Mouse (Mus musculus): ENCODE measurements around the gene Adamts8. TPM values are rescaled to one million over a fixed set of nuclear protein-coding genes. Genes with fewer than 3 reads are reported as not detected.

Adamts8 gene
- 1.7 and 2.4 TPM in 2 replicates for polyA plus RNA-seq (2015; fragmentation: Nextera tagmentation; extraction: Ambion mirVana)

GRCm38 (mm10) chr9:30942512-30943313, at the start of gene Adamts8:
Gene Adamts8 (plus strand): TSS chr9:30942562.
- peak; percentile 90 for ATAC-seq (replicated peaks)
- peaks cover 39% of the 10 kb centered on the region for H3K27me3 ChIP-seq (replicated peaks)

GRCm38 (mm10) chr9:30895618-30896017, 46.7 kb upstream of the Adamts8 start:
- Histone ChIP-seq H3K4me3 (no peak overlapping the region), H3K9ac (no peak overlapping the region), H3K27ac (no peak overlapping the region), H3K36me3 (replicated peaks) (no peaks in the 10 kb centered on the region), H3K4me2 (no peak overlapping the region), H3K27me3 (replicated peaks) (no peaks in the 10 kb centered on the region), H3K4me1 (peaks cover 3% of the 10 kb centered on the region; the same call in 1 of the 2 replicates), H3K9me3 (no peaks in the 10 kb centered on the region)
- 75% methylated on average over 3 of the region's 3 CpGs for WGBS
- ATAC-seq (replicated peaks) = no peak

More at GRCm38 (mm10) chr9:30942512-30943313, at the start of gene Adamts8:
- peaks cover 19% of the 10 kb centered on the region for H3K4me1 ChIP-seq
- peak within 1 kb of the TSS; percentile 67 for H3K9ac ChIP-seq
- WGBS = under 1% methylated on average over 96 of the region's 96 CpGs
- H3K36me3 ChIP-seq (replicated peaks) = no peaks in the 10 kb centered on the region
- peak within 1 kb of the TSS; percentile 78 for H3K4me3 ChIP-seq
- H3K27ac ChIP-seq = peak within 1 kb of the TSS; percentile 63; the same call in 1 of the 2 replicates
- no peaks in the 10 kb centered on the region for H3K9me3 ChIP-seq
- peak within 1 kb of the TSS; percentile 98 for H3K4me2 ChIP-seq

GRCm38 (mm10) chr9:30896752-30897151, 45.6 kb upstream of the Adamts8 start:
- 58% methylated on average over 5 of the region's 5 CpGs for WGBS
- H3K27me3 ChIP-seq (replicated peaks) = no peaks in the 10 kb centered on the region
- H3K4me2 ChIP-seq = no peak overlapping the region
- 0 out of 2 replicates have a peak, but pooled peaks have one; percentile 30 for ATAC-seq (replicated peaks)
- peaks cover 3% of the 10 kb centered on the region; the same call in 1 of the 2 replicates for H3K4me1 ChIP-seq
- H3K4me3 ChIP-seq = no peak overlapping the region
- H3K36me3 ChIP-seq (replicated peaks) = no peaks in the 10 kb centered on the region
- H3K9me3 ChIP-seq = no peaks in the 10 kb centered on the region
- H3K27ac ChIP-seq = no peak overlapping the region
- no peak overlapping the region for H3K9ac ChIP-seq

GRCm38 (mm10) chr9:30897169-30897568, 45.2 kb upstream of the Adamts8 start:
- no peak overlapping the region for H3K4me3 ChIP-seq
- no peaks in the 10 kb centered on the region for H3K36me3 ChIP-seq (replicated peaks)
- H3K27ac ChIP-seq = no peak overlapping the region
- no peak overlapping the region for H3K4me2 ChIP-seq
- H3K9ac ChIP-seq = no peak overlapping the region
- WGBS = 83% methylated on average over 2 of the region's 2 CpGs
- H3K27me3 ChIP-seq (replicated peaks) = no peaks in the 10 kb centered on the region
- ATAC-seq (replicated peaks) = no peak
- no peaks in the 10 kb centered on the region for H3K9me3 ChIP-seq
- peaks cover 3% of the 10 kb centered on the region; the same call in 1 of the 2 replicates for H3K4me1 ChIP-seq

- WGBS = 95% methylated on average over 19 of the region's 19 CpGs
- H3K9ac ChIP-seq = no peak overlapping the region
- no peak overlapping the region for H3K4me3 ChIP-seq
- H3K9me3 ChIP-seq = no peaks in the 10 kb centered on the region
- no peaks in the 10 kb centered on the region for H3K4me1 ChIP-seq
- ATAC-seq (replicated peaks) = no peak
- H3K36me3 ChIP-seq (replicated peaks) = no peaks in the 10 kb centered on the region
- H3K4me2 ChIP-seq = no peak overlapping the region
- no peak overlapping the region for H3K27ac ChIP-seq
- no peaks in the 10 kb centered on the region for H3K27me3 ChIP-seq (replicated peaks)
Measured at GRCm38 (mm10) chr9:30902152-30902551, 40.2 kb upstream of the Adamts8 start.

GRCm38 (mm10) chr9:30902641-30903040, 39.7 kb upstream of the Adamts8 start:
- H3K27ac ChIP-seq = no peak overlapping the region
- no peaks in the 10 kb centered on the region for H3K9me3 ChIP-seq
- no peak overlapping the region for H3K4me3 ChIP-seq
- 96% methylated on average over 7 of the region's 7 CpGs for whole genome bisulfite sequencing
- no peak for ATAC-seq (replicated peaks)
- H3K4me2 ChIP-seq = no peak overlapping the region
- H3K4me1 ChIP-seq = no peaks in the 10 kb centered on the region
- no peak overlapping the region for H3K9ac ChIP-seq
- no peaks in the 10 kb centered on the region for H3K27me3 ChIP-seq (replicated peaks)
- H3K36me3 ChIP-seq (replicated peaks) = no peaks in the 10 kb centered on the region

- Histone ChIP-seq H3K4me1 (no peaks in the 10 kb centered on the region), H3K27me3 (replicated peaks) (no peaks in the 10 kb centered on the region), H3K36me3 (replicated peaks) (no peaks in the 10 kb centered on the region), H3K27ac (no peak overlapping the region), H3K4me3 (no peak overlapping the region), H3K9me3 (no peaks in the 10 kb centered on the region), H3K9ac (no peak overlapping the region), H3K4me2 (no peak overlapping the region)
- WGBS = 96% methylated on average over 5 of the region's 5 CpGs
- ATAC-seq (replicated peaks) = no peak
Measured at GRCm38 (mm10) chr9:30903266-30903665, 39.1 kb upstream of the Adamts8 start.

- no peak overlapping the region for H3K9ac ChIP-seq
- no peaks in the 10 kb centered on the region for H3K36me3 ChIP-seq (replicated peaks)
Measured at GRCm38 (mm10) chr9:30905861-30906260, 36.5 kb upstream of the Adamts8 start.

GRCm38 (mm10) chr9:30906426-30906825, 35.9 kb upstream of the Adamts8 start:
- Histone ChIP-seq H3K27me3 (replicated peaks) (no peaks in the 10 kb centered on the region), H3K9me3 (no peaks in the 10 kb centered on the region), H3K4me2 (no peak overlapping the region), H3K36me3 (replicated peaks) (no peaks in the 10 kb centered on the region), H3K9ac (no peak overlapping the region), H3K4me3 (no peak overlapping the region), H3K4me1 (no peaks in the 10 kb centered on the region), H3K27ac (no peak overlapping the region)
- no peak for ATAC-seq (replicated peaks)
- WGBS = 92% methylated on average over 4 of the region's 4 CpGs

More at GRCm38 (mm10) chr9:30905861-30906260, 36.5 kb upstream of the Adamts8 start:
- H3K9me3 ChIP-seq = no peaks in the 10 kb centered on the region
- H3K4me1 ChIP-seq = no peaks in the 10 kb centered on the region
- no peak overlapping the region for H3K4me2 ChIP-seq
- ATAC-seq (replicated peaks) = no peak
- H3K27me3 ChIP-seq (replicated peaks) = no peaks in the 10 kb centered on the region
- H3K4me3 ChIP-seq = no peak overlapping the region
- no peak overlapping the region for H3K27ac ChIP-seq
- 95% methylated on average over 10 of the region's 10 CpGs for whole genome bisulfite sequencing

GRCm38 (mm10) chr9:30907677-30908295, 34.6 kb upstream of the Adamts8 start:
- H3K4me1 ChIP-seq = no peaks in the 10 kb centered on the region
- H3K4me2 ChIP-seq = no peak overlapping the region
- 52% methylated on average over 5 of the region's 5 CpGs for WGBS
- ATAC-seq (replicated peaks) = no peak
- H3K36me3 ChIP-seq (replicated peaks) = no peaks in the 10 kb centered on the region
- H3K4me3 ChIP-seq = no peak overlapping the region
- no peaks in the 10 kb centered on the region for H3K27me3 ChIP-seq (replicated peaks)
- H3K9ac ChIP-seq = no peak overlapping the region
- no peak overlapping the region for H3K27ac ChIP-seq
- no peaks in the 10 kb centered on the region for H3K9me3 ChIP-seq

GRCm38 (mm10) chr9:30908296-30908690, 34.1 kb upstream of the Adamts8 start:
- H3K4me3 ChIP-seq = no peak overlapping the region
- no peaks in the 10 kb centered on the region for H3K9me3 ChIP-seq
- no peaks in the 10 kb centered on the region for H3K4me1 ChIP-seq
- H3K27ac ChIP-seq = no peak overlapping the region
- no peak for ATAC-seq (replicated peaks)
- H3K27me3 ChIP-seq (replicated peaks) = no peaks in the 10 kb centered on the region
- WGBS = 88% methylated on average over 5 of the region's 5 CpGs
- H3K9ac ChIP-seq = no peak overlapping the region
- H3K36me3 ChIP-seq (replicated peaks) = no peaks in the 10 kb centered on the region
- H3K4me2 ChIP-seq = no peak overlapping the region

- Histone ChIP-seq H3K36me3 (replicated peaks) (no peaks in the 10 kb centered on the region), H3K9ac (no peak overlapping the region), H3K27me3 (replicated peaks) (no peaks in the 10 kb centered on the region), H3K4me1 (no peaks in the 10 kb centered on the region), H3K9me3 (no peaks in the 10 kb centered on the region), H3K4me2 (no peak overlapping the region), H3K27ac (no peak overlapping the region), H3K4me3 (no peak overlapping the region)
- ATAC-seq (replicated peaks) = no peak
- WGBS = 84% methylated on average over 5 of the region's 5 CpGs
Measured at GRCm38 (mm10) chr9:30908973-30909372, 33.4 kb upstream of the Adamts8 start.
